Mouse (Mus musculus): ENCODE measurements around the gene Fam166a. TPM values are rescaled to one million over a fixed set of nuclear protein-coding genes. Genes with fewer than 3 reads are reported as not detected.

The Fam166a gene
- polyA plus RNA-seq, 1 experiment from 2014 or later, result 0.70 TPM

Other genes with a start within 250 kb of the Fam166a start
- gene Mrpl41, start 243.6 kb upstream of the Fam166a start, polyA plus RNA-seq (2015; fragmentation: Nextera tagmentation; extraction: Ambion mirVana), result 157 and 171 TPM in 2 replicates
- 3.3 and 3.9 TPM in 2 replicates for gene Pnpla7, start 242.7 kb upstream of the Fam166a start, polyA plus RNA-seq (2015; fragmentation: Nextera tagmentation; extraction: Ambion mirVana)
- gene Nsmf, start 164.4 kb upstream of the Fam166a start, polyA plus RNA-seq (2015; fragmentation: Nextera tagmentation; extraction: Ambion mirVana), result 166 and 188 TPM in 2 replicates
- 0.12 TPM in 1 of 2 replicates, not detected in the other for gene Entpd8, start 138.4 kb upstream of the Fam166a start, polyA plus RNA-seq (2015; fragmentation: Nextera tagmentation; extraction: Ambion mirVana)
- gene Noxa1, start 123.6 kb upstream of the Fam166a start, polyA plus RNA-seq (2015; fragmentation: Nextera tagmentation; extraction: Ambion mirVana), result not detected in 2 replicates
- gene Nrarp, start 38.0 kb upstream of the Fam166a start, polyA plus RNA-seq (2015; fragmentation: Nextera tagmentation; extraction: Ambion mirVana), result 18.9 and 20.2 TPM in 2 replicates
- 1.9 and 2.3 TPM in 2 replicates for gene Tor4a, start 21.9 kb upstream of the Fam166a start, polyA plus RNA-seq (2015; fragmentation: Nextera tagmentation; extraction: Ambion mirVana)
- gene Nelfb, start 7.3 kb upstream of the Fam166a start, polyA plus RNA-seq (2015; fragmentation: Nextera tagmentation; extraction: Ambion mirVana), result 108 and 112 TPM in 2 replicates
- gene Stpg3, start 4.1 kb upstream of the Fam166a start, polyA plus RNA-seq (2015; fragmentation: Nextera tagmentation; extraction: Ambion mirVana), result not detected in 2 replicates
- 444 and 468 TPM in 2 replicates for gene Tubb4b, start 6.0 kb downstream of the Fam166a start, polyA plus RNA-seq (2015; fragmentation: Nextera tagmentation; extraction: Ambion mirVana)
- not detected in 2 replicates for gene Slc34a3, start 15.6 kb downstream of the Fam166a start, polyA plus RNA-seq (2015; fragmentation: Nextera tagmentation; extraction: Ambion mirVana)
- gene Rnf224, start 18.0 kb downstream of the Fam166a start, polyA plus RNA-seq (2015; fragmentation: Nextera tagmentation; extraction: Ambion mirVana), result not detected in 2 replicates
- gene Rnf208, start 23.5 kb downstream of the Fam166a start, polyA plus RNA-seq (2015; fragmentation: Nextera tagmentation; extraction: Ambion mirVana), result 145 and 177 TPM in 2 replicates
- gene Cysrt1, start 23.7 kb downstream of the Fam166a start, polyA plus RNA-seq (2015; fragmentation: Nextera tagmentation; extraction: Ambion mirVana), result 0.23 TPM in 1 of 2 replicates, not detected in the other
- 4.9 and 6.3 TPM in 2 replicates for gene AL732309.1, start 28.1 kb downstream of the Fam166a start, polyA plus RNA-seq (2015; fragmentation: Nextera tagmentation; extraction: Ambion mirVana)
- 13.4 and 13.8 TPM in 2 replicates for gene Tmem203, start 36.7 kb downstream of the Fam166a start, polyA plus RNA-seq (2015; fragmentation: Nextera tagmentation; extraction: Ambion mirVana)
- gene Tprn, start 43.9 kb downstream of the Fam166a start, polyA plus RNA-seq (2015; fragmentation: Nextera tagmentation; extraction: Ambion mirVana), result 17.1 and 21.5 TPM in 2 replicates
- gene Ssna1, start 53.7 kb downstream of the Fam166a start, polyA plus RNA-seq (2015; fragmentation: Nextera tagmentation; extraction: Ambion mirVana), result 171 and 183 TPM in 2 replicates
- 139 and 143 TPM in 2 replicates for gene Anapc2, start 53.7 kb downstream of the Fam166a start, polyA plus RNA-seq (2015; fragmentation: Nextera tagmentation; extraction: Ambion mirVana)
- not detected in 2 replicates for gene Tmem210, start 69.4 kb downstream of the Fam166a start, polyA plus RNA-seq (2015; fragmentation: Nextera tagmentation; extraction: Ambion mirVana)
- gene Lrrc26, start 71.2 kb downstream of the Fam166a start, polyA plus RNA-seq (2015; fragmentation: Nextera tagmentation; extraction: Ambion mirVana), result 0.18 TPM in 1 of 2 replicates, not detected in the other
- gene Grin1, start 100.4 kb downstream of the Fam166a start, polyA plus RNA-seq (2015; fragmentation: Nextera tagmentation; extraction: Ambion mirVana), result 58.4 and 61.3 TPM in 2 replicates
- 43.6 and 45.2 TPM in 2 replicates for gene Man1b1, start 113.6 kb downstream of the Fam166a start, polyA plus RNA-seq (2015; fragmentation: Nextera tagmentation; extraction: Ambion mirVana)
- gene Dpp7, start 137.6 kb downstream of the Fam166a start, polyA plus RNA-seq (2015; fragmentation: Nextera tagmentation; extraction: Ambion mirVana), result 24.4 and 24.9 TPM in 2 replicates
- 5.1 and 6.4 TPM in 2 replicates for gene Uap1l1, start 146.9 kb downstream of the Fam166a start, polyA plus RNA-seq (2015; fragmentation: Nextera tagmentation; extraction: Ambion mirVana)
- gene Sapcd2, start 153.6 kb downstream of the Fam166a start, polyA plus RNA-seq (2015; fragmentation: Nextera tagmentation; extraction: Ambion mirVana), result 11.8 and 13.8 TPM in 2 replicates
- 3.7 and 7.0 TPM in 2 replicates for gene Entpd2, start 177.1 kb downstream of the Fam166a start, polyA plus RNA-seq (2015; fragmentation: Nextera tagmentation; extraction: Ambion mirVana)
- gene Npdc1, start 180.6 kb downstream of the Fam166a start, polyA plus RNA-seq (2015; fragmentation: Nextera tagmentation; extraction: Ambion mirVana), result 424 and 493 TPM in 2 replicates
- 0.08 TPM in 1 of 2 replicates, not detected in the other for gene Fut7, start 204.5 kb downstream of the Fam166a start, polyA plus RNA-seq (2015; fragmentation: Nextera tagmentation; extraction: Ambion mirVana)
- gene Abca2, start 210.0 kb downstream of the Fam166a start, polyA plus RNA-seq (2015; fragmentation: Nextera tagmentation; extraction: Ambion mirVana), result 15.0 and 15.1 TPM in 2 replicates
- 3.7 and 4.3 TPM in 2 replicates for gene Clic3, start 238.1 kb downstream of the Fam166a start, polyA plus RNA-seq (2015; fragmentation: Nextera tagmentation; extraction: Ambion mirVana)
- gene Paxx, start 242.3 kb downstream of the Fam166a start, polyA plus RNA-seq (2015; fragmentation: Nextera tagmentation; extraction: Ambion mirVana), result 109 and 119 TPM in 2 replicates